Mouse (Mus musculus) gonadal fat pad, adult 2 months (tissue): ENCODE measurements around the gene Isca2. TPM values are rescaled to one million over a fixed set of nuclear protein-coding genes. Genes with fewer than 3 reads are reported as not detected.

Source experiments
- DNase-seq: peaks from one replicate; pipeline ENCODE4 v3.0.0-alpha.2; 2012; ENCODE audit warnings: low read depth
- polyA plus RNA-seq: library from polyadenylated mRNA; depleted of rRNA; stranded (reverse); fragments of >200 nt; gene quantifications from 2 replicates; pipeline ENCODE4 v1.2.3, GENCODE M21; 2012; rRNA removed

Gene Isca2
- polyA plus RNA-seq, 1 experiment = 118 TPM

GRCm38 (mm10) chr12:84814663-84815325 lies 41.7 kb downstream of the Isca2 start:
- no peak for DNase-seq

DNA sequence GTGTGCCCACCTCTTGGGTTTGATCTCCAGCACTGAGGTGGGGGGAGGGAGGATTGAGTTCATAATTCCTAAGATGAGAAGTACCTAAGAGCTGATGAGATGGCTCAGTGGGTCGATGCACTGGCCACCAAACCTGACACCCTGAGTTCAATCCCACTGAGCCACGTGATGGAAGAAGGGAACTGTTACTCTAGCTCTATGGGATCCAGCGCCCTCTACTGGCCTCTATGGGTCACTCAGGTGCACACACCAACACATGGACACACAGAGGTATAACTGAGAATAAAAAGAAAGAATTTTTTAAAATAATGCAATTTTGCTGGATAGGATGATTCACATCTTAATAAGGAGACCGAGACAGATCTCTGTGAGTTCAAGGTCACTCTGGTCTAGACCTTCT lies 45.4 kb downstream of the Isca2 start:
- no peak for DNase-seq

DNA sequence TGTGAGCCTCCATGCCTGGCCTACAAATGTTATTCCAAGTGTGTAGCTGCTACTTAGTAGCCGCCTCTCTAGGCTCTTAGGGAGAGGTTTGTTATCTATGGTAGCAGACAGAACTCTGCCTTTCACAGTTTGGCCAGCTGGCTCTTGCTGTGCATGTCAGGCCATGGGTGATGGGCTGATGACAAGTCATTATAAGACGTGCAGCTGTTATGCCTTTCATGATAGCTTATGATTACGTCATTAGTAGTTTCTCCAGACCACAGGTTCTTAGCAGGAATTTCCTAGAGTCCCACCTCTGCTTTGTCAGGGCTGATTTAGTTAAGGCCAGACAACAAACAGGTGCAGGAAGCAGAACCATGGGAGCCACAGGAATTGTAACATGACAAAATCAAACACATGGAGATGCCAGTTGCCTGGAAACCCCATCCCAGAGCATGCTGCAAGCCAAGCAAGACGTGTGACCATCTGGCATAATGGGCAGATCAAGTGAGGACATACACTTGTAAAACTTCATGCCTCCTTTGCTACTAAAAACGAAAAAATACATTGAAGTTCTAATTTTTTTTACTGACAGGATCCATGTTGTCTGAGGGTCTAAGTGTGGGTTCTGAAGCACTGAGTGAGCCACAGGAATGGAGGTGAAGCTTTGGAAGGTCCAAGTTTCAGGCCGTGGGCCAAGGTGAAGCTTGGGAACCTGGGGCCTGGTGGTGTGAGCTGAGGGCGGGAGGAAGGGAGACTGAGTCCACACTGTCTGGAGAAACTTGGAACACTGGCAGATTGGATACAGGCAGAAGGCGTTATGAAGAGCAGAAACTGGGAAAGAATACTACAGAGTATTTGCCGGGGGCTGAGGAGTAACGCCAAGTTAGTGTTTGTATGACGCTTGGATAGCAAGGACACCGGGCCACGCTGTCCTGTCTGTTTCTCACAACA lies 46.5 kb downstream of the Isca2 start:
- no peak for DNase-seq

DNA sequence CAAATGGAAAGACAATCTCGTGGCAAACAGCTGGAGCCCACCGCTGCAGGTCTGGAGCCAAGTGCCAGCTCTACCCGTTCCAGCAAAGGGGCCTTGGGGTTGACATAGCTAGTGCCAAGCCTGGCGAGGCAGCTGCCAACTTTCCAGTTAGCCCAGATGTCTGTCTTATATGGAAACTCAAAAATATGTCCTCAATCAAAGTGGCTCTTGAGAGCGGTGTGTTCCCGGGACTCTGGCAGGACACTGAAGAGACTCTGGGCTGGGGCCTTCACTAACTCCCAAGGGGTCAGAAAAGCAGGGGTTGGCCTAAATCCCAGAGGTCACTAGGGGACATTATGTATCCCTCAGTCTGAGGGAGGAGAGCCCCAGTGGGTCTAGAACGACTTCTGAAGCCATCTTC lies 50.5 kb downstream of the Isca2 start:
- DNase-seq = no peak

GRCm38 (mm10) chr12:84824203-84824602 lies 51.2 kb downstream of the Isca2 start:
- DNase-seq = peak; percentile 63

Other genes starting within 250 kb of the Isca2 start
- gene Vsx2, start 203.5 kb upstream of the Isca2 start, polyA plus RNA-seq = not detected in 2 replicates
- gene Abcd4, start 155.8 kb upstream of the Isca2 start, polyA plus RNA-seq = 14.9 and 19.3 TPM in 2 replicates
- not detected in 2 replicates for gene Vrtn, start 132.2 kb upstream of the Isca2 start, polyA plus RNA-seq
- 0.05 and 0.06 TPM in 2 replicates for gene Syndig1l, start 74.4 kb upstream of the Isca2 start, polyA plus RNA-seq
- gene Npc2, start 99 bp upstream of the Isca2 start, polyA plus RNA-seq = 1,124 and 1,189 TPM in 2 replicates
- 35.6 and 37.9 TPM in 2 replicates for gene Ltbp2, start 103.3 kb downstream of the Isca2 start, polyA plus RNA-seq
- 42.6 and 56.9 TPM in 2 replicates for gene Fcf1, start 197.6 kb downstream of the Isca2 start, polyA plus RNA-seq
- 37.6 and 42.5 TPM in 2 replicates for gene Arel1, start 197.6 kb downstream of the Isca2 start, polyA plus RNA-seq
- gene Ylpm1, start 223.1 kb downstream of the Isca2 start, polyA plus RNA-seq = 9.3 and 18.3 TPM in 2 replicates